Mouse (Mus musculus) C2C12 (cell line): ENCODE results near the gene Cd9.

Experiments
- CTCF ChIP-seq: IDR thresholded peaks from one replicate; pipeline ENCODE4 v1.5.1; 2011; ENCODE audit not compliant: control insufficient read depth, insufficient read depth, insufficient read length
- MYOG ChIP-seq: IDR thresholded peaks from one replicate; pipeline ENCODE4 v1.6.1; 2011; ENCODE audit not compliant: control insufficient read depth, insufficient read length; ENCODE audit errors: extremely low read depth

DNA sequence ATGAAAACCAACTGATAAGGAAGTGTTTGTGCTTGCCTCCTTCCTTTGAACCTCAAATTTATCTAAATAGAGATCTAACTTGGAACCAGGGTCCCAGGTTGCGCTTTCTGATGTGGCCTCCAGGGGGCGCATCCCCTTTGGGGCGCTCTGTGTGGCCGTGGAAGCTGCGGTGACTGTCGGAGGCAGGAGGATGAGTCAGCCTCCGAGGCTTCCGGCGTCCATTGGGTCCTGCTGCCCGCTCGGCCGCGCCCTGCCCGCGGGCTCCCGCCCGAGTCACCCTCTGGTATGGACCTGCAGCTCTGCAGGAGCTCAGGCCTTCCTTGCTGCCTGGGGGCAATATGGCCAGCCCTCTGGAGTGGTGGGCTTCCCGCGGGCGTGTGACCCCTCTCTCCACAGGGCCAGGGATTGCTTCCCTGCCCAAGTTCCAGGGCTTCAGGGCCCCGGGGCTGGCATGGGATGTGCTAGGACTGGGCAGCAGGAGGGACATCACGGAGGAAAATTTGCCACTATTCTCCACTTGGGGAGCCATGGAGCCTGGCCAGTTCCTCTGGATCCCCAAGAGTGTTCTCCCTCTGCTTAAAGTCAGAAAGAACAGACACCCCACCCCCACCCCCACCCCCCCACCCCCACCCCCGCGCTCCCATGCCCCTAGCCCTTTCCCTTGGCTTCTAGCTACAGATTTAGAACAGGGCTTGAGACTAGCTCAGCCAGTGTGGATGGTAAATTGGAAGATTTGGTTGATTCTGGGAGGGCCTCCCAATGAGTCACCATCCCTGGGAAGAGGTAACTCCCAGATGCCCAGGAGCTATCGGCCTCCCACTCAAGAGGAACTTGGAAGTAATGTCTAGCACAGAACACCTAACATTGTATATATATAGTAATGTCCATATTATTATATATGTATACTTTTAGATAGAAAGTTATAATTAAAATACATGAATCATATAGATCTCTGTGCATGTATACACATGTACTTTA, 67.9 kb downstream of the Cd9 start:
- TF ChIP-seq CTCF (peak; percentile 80), MYOG (no peak)
